Mouse (Mus musculus) ES-Bruce4 (cell line): ENCODE results near the gene Rnf220.

Experiments
- CTCF ChIP-seq: IDR thresholded peaks from one replicate; pipeline ENCODE4 v1.8.1; 2011; ENCODE audit warnings: low read depth, low read length
- EP300 ChIP-seq: IDR thresholded peaks from 2 replicates; pipeline ENCODE4 v1.6.1; 2011; ENCODE audit warnings: low read depth, low read length; ENCODE audit not compliant: insufficient read depth
- POLR2A ChIP-seq: IDR thresholded peaks from one replicate; pipeline ENCODE4 v1.8.1; 2011; ENCODE audit warnings: low read length; ENCODE audit not compliant: insufficient read depth

- no peak for TF ChIP-seq CTCF
- no peak for TF ChIP-seq EP300
- no peak for TF ChIP-seq POLR2A
Measured at GRCm38 (mm10) chr4:117482103-117482502, 14.7 kb downstream of the Rnf220 start.
